Mouse (Mus musculus) liver, embryonic 14.5 days (tissue): ENCODE results near the gene Fnbp4. TPM values are rescaled to one million over a fixed set of nuclear protein-coding genes. Genes with fewer than 3 reads are reported as not detected.

Source experiments
- ATAC-seq: fragments of 200-750 bp; cut with Nextera tagmentation; 2 replicates; pipeline ENCODE4 v1.8.0; 2017; ENCODE audit warnings: moderate number of reproducible peaks, mild to moderate bottlenecking, moderate library complexity; ENCODE audit not compliant: insufficient read depth
- DNase-seq, 3 experiments: peaks; one replicate each; pipeline ENCODE4 v3.0.0-alpha.2; 2012 to 2013; ENCODE audit warnings: low read depth in 3 of 3, low spot score in 3 of 3
- H3K27ac ChIP-seq: fragments of 300-500 bp; sonication (generic); 2 replicates; pipeline ENCODE4 v1.5.1; 2014; ENCODE audit warnings: moderate library complexity, mild to moderate bottlenecking, control low read depth, inconsistent platforms
- H3K27me3 ChIP-seq: fragments of 300-500 bp; sonication (generic); 2 replicates; pipeline ENCODE4 v1.6.1; 2014; ENCODE audit warnings: mild to moderate bottlenecking, low read length, moderate library complexity; ENCODE audit not compliant: control insufficient read depth, insufficient read depth
- H3K36me3 ChIP-seq: fragments of 300-500 bp; sonication (generic); replicated peaks from 2 replicates; pipeline ENCODE4 v1.6.1; 2014; ENCODE audit warnings: low read depth; ENCODE audit not compliant: control insufficient read depth, insufficient read depth
- H3K4me1 ChIP-seq, 2 experiments: fragments of 200-500 bp in 1 of 2; fragments of 300-500 bp in 1 of 2; sonication (generic) in 1 of 2; replicated peaks; 2 replicates each; pipeline ENCODE4 v1.6.1; 2012 to 2014; ENCODE audit warnings: antibody characterized with exemption in 1 of 2, inconsistent platforms in 1 of 2, low read length in 1 of 2; ENCODE audit not compliant: control insufficient read depth in 2 of 2, insufficient read depth in 2 of 2
- H3K4me2 ChIP-seq: fragments of 300-500 bp; sonication (generic); 2 replicates; pipeline ENCODE4 v1.6.1; 2014; ENCODE audit warnings: low read depth, mild to moderate bottlenecking, control low read depth, moderate library complexity
- H3K4me3 ChIP-seq, 2 experiments: fragments of 200-500 bp in 1 of 2; fragments of 300-500 bp in 1 of 2; sonication (generic) in 1 of 2; 2 replicates each; pipeline ENCODE4 v1.5.1; 2012 to 2014; ENCODE audit warnings: low read depth in 2 of 2, low read length in 2 of 2, mild to moderate bottlenecking in 2 of 2, control low read depth in 1 of 2, inconsistent platforms in 1 of 2, moderate library complexity in 1 of 2; ENCODE audit not compliant: insufficient read depth in 1 of 2
- H3K9ac ChIP-seq: fragments of 300-500 bp; sonication (generic); replicated peaks from 2 replicates; pipeline ENCODE4 v1.6.1; 2014; ENCODE audit warnings: mild to moderate bottlenecking, control low read depth, moderate library complexity
- H3K9me3 ChIP-seq: fragments of 300-500 bp; sonication (generic); 2 replicates; pipeline ENCODE4 v1.6.1; 2016; ENCODE audit warnings: low read length, mixed read lengths; ENCODE audit not compliant: control insufficient read depth
- CTCF ChIP-seq: IDR thresholded peaks from 2 replicates; pipeline ENCODE4 v1.5.1; 2016; ENCODE audit warnings: antibody characterized with exemption, low read depth, control low read depth
- EP300 ChIP-seq: IDR thresholded peaks from 2 replicates; pipeline ENCODE4 v1.6.1; 2016; ENCODE audit warnings: antibody characterized with exemption, low read depth
- WGBS: fragments of 180-500 bp; shearing (Covaris S2); extraction: QIAGEN DNeasy Blood & Tissue Kit; methylation state at CpG from one replicate; pipeline ENCODE4 v1.1.7; 2014; ENCODE audit not compliant: insufficient replicate concordance; 5-methylcytosine and 5-hydroxymethylcytosine counted together
- polyA plus RNA-seq, 2 experiments: library from polyadenylated mRNA; depleted of rRNA in 1 of 2; stranded (reverse) in 1 of 2; unstranded in 1 of 2; fragments of >200 nt; fragmentation: Nextera tagmentation in 1 of 2; extraction: Ambion mirVana in 1 of 2; gene quantifications; 2 replicates each; pipeline versions ENCODE4 v1.2.1 to v1.2.3; 2012 to 2014

Gene Fnbp4
- polyA plus RNA-seq, 2 experiments, result 20.9 to 25.8 TPM

DNA sequence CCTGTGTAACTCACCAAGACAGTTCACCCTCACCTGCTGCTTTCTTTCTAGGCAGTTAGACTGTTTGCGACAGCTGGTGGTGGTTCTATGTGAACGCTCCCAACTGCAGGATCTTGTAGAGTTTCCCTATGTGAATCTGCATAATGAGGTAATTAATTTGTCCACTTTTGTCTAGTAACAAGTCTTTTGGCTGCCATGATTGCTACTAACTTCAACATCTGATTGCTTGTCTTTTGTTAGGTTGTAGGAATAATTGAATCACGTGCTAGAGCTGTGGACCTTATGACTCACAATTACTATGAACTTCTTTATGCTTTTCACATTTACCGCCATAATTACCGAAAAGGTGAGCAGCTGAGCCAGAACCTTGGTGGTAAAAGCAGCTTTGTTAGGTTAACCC is 27.2 kb upstream of the Fnbp4 start:
- Histone ChIP-seq H3K27me3 (no peaks in the 10 kb centered on the region), H3K9ac (no peak overlapping the region), H3K36me3 (peaks cover 77% of the 10 kb centered on the region), H3K4me2 (no peak overlapping the region), H3K27ac (no peak overlapping the region), H3K4me3 (no peak overlapping the region), H3K9me3 (no peaks in the 10 kb centered on the region), H3K4me1 (peaks cover 17% of the 10 kb centered on the region in 2 experiments)
- ATAC-seq (no peak), DNase-seq (no peak)
- TF ChIP-seq CTCF, result no peak
- TF ChIP-seq EP300, result no peak
- WGBS, result 96% methylated on average over 5 of the region's 5 CpGs

DNA sequence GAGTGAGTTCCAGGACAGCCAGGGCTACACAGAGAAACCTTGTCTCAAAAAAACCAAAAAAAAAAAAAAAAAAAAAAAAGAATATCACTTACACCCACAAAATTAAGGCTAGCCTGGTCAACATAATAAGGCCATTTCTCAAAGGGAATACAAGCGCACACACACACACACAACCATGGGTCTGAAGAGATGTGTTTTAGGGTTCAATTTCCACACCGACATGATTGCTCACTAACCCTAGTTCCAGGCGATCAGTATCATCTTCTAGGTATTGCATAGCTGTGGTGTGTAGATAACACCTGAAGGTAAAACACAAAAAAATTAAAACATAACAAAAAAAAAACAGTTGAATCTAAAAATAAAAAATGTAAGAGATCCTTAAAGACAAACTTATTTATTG is 18.4 kb upstream of the Fnbp4 start:
- H3K36me3 ChIP-seq, result peaks cover 75% of the 10 kb centered on the region

DNA sequence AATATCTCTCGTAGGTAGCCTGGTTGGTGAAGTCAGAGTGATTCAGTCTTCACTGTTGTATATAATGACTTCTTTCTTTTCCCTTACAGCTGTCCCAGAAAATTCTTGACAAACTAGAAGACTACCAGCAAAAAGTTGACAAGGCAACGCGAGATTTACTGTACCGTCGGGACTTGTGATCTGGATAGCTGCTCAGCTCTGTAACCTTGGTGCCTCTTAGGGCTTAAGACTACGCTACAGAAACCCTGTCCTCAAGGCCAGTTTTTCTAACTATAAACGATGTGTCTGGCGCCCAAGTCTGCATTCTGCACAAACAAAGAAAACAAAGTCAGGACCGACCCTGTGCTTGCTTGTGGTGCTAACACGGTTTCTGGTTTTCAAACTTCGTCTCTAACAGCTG is 9.8 kb upstream of the Fnbp4 start:
- no peak for ATAC-seq
- Histone ChIP-seq H3K4me2 (no peak overlapping the region), H3K9ac (no peak overlapping the region), H3K9me3 (no peaks in the 10 kb centered on the region), H3K36me3 (peaks cover 69% of the 10 kb centered on the region), H3K4me3 (no peak overlapping the region), H3K27ac (no peak overlapping the region), H3K27me3 (no peaks in the 10 kb centered on the region), H3K4me1 (no peaks in the 10 kb centered on the region; a peak in 1 of 4 replicates)
- 91% methylated on average over 11 of the region's 11 CpGs for WGBS
- no peak for DNase-seq
- TF ChIP-seq EP300 (no peak), CTCF (no peak)

More for the DNA sequence above, 18.4 kb upstream of the Fnbp4 start:
- Histone ChIP-seq H3K9me3 (no peaks in the 10 kb centered on the region), H3K4me2 (no peak overlapping the region), H3K27me3 (no peaks in the 10 kb centered on the region), H3K4me3 (no peak overlapping the region), H3K4me1 (no peaks in the 10 kb centered on the region), H3K9ac (no peak overlapping the region), H3K27ac (no peak overlapping the region)
- TF ChIP-seq CTCF (no peak), EP300 (no peak)
- no peak for DNase-seq
- ATAC-seq, result no peak
- 70% methylated on average over 3 of the region's 3 CpGs for WGBS

GRCm38 (mm10) chr2:90738801-90739200 is 6.4 kb upstream of the Fnbp4 start:
- no peak overlapping the region for H3K4me2 ChIP-seq
- no peaks in the 10 kb centered on the region; a peak in 1 of 4 replicates for H3K4me1 ChIP-seq
- ATAC-seq (no peak), DNase-seq (no peak)
- 83% methylated on average over 3 of the region's 3 CpGs for WGBS
- no peaks in the 10 kb centered on the region for H3K27me3 ChIP-seq
- H3K9me3 ChIP-seq, result no peaks in the 10 kb centered on the region
- H3K36me3 ChIP-seq, result peaks cover 36% of the 10 kb centered on the region
- no peak overlapping the region for H3K27ac ChIP-seq
- H3K4me3 ChIP-seq, result no peak overlapping the region
- TF ChIP-seq CTCF (no peak), EP300 (no peak)
- no peak overlapping the region for H3K9ac ChIP-seq

DNA sequence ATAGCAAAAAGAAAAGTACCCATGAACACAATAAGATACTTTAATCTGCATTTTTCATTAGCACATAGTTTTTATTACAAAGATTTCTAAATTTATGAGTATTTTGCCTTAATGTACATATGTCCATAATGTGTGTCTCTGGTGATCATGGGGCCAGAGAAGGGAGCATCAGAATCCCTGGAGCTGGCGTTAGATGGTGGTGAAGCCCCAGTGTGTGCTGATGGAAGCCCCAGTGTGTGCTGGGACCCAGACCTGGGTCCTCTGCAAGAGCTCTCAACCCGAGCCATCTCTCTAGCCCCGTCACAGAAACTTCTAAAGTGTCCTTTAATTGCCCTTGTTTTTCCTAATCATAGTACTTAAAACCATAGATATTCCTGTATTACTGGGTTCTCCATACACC is 5.8 kb upstream of the Fnbp4 start:
- Histone ChIP-seq H3K4me3 (no peak overlapping the region), H3K36me3 (peaks cover 31% of the 10 kb centered on the region), H3K9ac (no peak overlapping the region), H3K27ac (no peak overlapping the region), H3K9me3 (no peaks in the 10 kb centered on the region), H3K4me2 (no peak overlapping the region), H3K27me3 (no peaks in the 10 kb centered on the region), H3K4me1 (peaks cover 2% of the 10 kb centered on the region in 2 experiments; a peak in 3 of 4 replicates)
- TF ChIP-seq CTCF (no peak), EP300 (no peak)
- 84% methylated on average over 3 of the region's 3 CpGs for WGBS
- ATAC-seq (no peak), DNase-seq (no peak)
